Mouse (Mus musculus) gastrocnemius, adult 18-20 months (tissue): ENCODE measurements around the gene Zfp830. TPM values are rescaled to one million over a fixed set of nuclear protein-coding genes. Genes with fewer than 3 reads are reported as not detected.

Experiments
- DNase-seq: peaks from one replicate; pipeline ENCODE4 v3.0.0; 2021; ENCODE audit warnings: low spot score
- long read RNA-seq, 2 experiments: library from polyadenylated mRNA; stranded (forward); transcript quantifications; one replicate each; pipeline ENCODE4 v2.0.0; 2021
- total RNA-seq, 2 experiments: library from RNA; stranded (reverse); gene quantifications; 2 replicates each; pipeline ENCODE4 v1.2.3; 2021

Gene Zfp830
- 10 to 100 TPM; 15.2 to 16.3 TPM for total RNA-seq
- long read RNA-seq, experiment 1, transcript Zfp830-201 (1 exons, 1,591 nt), result major isoform, 20 of 20 reads
- long read RNA-seq, experiment 1, partial matches to known transcripts, result 0 of 20 reads
- long read RNA-seq, experiment 1, other reads (novel, unspliced or antisense), result 0 of 20 reads
- long read RNA-seq, experiment 2, transcript Zfp830-201 (1 exons, 1,591 nt), result major isoform, 22 of 22 reads
- long read RNA-seq, experiment 2, partial matches to known transcripts, result 0 of 22 reads
- long read RNA-seq, experiment 2, other reads (novel, unspliced or antisense), result 0 of 22 reads

GRCm38 (mm10) chr11:82763742-82764437, at the start of gene Zfp830, which contains the start of gene Cct6b:
Gene Zfp830 (plus strand): TSS chr11:82764345.
Gene Cct6b (minus strand): TSS chr11:82764321.
- DNase-seq, result peak; percentile 92

GRCm38 (mm10) chr11:82719294-82719693, 44.9 kb upstream of the Zfp830 start:
- no peak for DNase-seq

- DNase-seq, result no peak
These were observed 37.3 kb upstream of the Zfp830 start for GRCm38 (mm10) chr11:82726862-82727261.

- no peak for DNase-seq
These were observed 29.9 kb upstream of the Zfp830 start for GRCm38 (mm10) chr11:82734227-82734626.

- DNase-seq, result no peak
These were observed 25.1 kb upstream of the Zfp830 start for GRCm38 (mm10) chr11:82739006-82739405.

- peak; percentile 54 for DNase-seq
These were observed 18.0 kb upstream of the Zfp830 start for GRCm38 (mm10) chr11:82746138-82746537.

- peak; percentile 16 for DNase-seq
These were observed 17.2 kb upstream of the Zfp830 start for GRCm38 (mm10) chr11:82746857-82747366.

- no peak for DNase-seq
These were observed 11.6 kb upstream of the Zfp830 start for GRCm38 (mm10) chr11:82752349-82753115.

- no peak for DNase-seq
These were observed 8.2 kb upstream of the Zfp830 start for GRCm38 (mm10) chr11:82755919-82756318.

GRCm38 (mm10) chr11:82762286-82762829, 1.8 kb upstream of the Zfp830 start:
- DNase-seq, result no peak

- DNase-seq, result no peak
These were observed 884 bp upstream of the Zfp830 start for GRCm38 (mm10) chr11:82763261-82763660.

- no peak for DNase-seq
These were observed 336 bp downstream of the Zfp830 start for GRCm38 (mm10) chr11:82764438-82764924.

- DNase-seq, result no peak
These were observed 16.0 kb downstream of the Zfp830 start for GRCm38 (mm10) chr11:82780134-82780533.

GRCm38 (mm10) chr11:82780983-82781903, 17.1 kb downstream of the Zfp830 start, which contains the start of gene Lig3:
Gene Lig3 (plus strand): TSS chr11:82781108.
- DNase-seq, result peak; percentile 95

- no peak for DNase-seq
These were observed 18.1 kb downstream of the Zfp830 start for GRCm38 (mm10) chr11:82782197-82782596.

- no peak for DNase-seq
These were observed 19.3 kb downstream of the Zfp830 start for GRCm38 (mm10) chr11:82783453-82783852.

- no peak for DNase-seq
These were observed 42.5 kb downstream of the Zfp830 start for GRCm38 (mm10) chr11:82806656-82807055.

GRCm38 (mm10) chr11:82807370-82807769, 43.2 kb downstream of the Zfp830 start:
- no peak for DNase-seq

- DNase-seq, result no peak
These were observed 44.3 kb downstream of the Zfp830 start for GRCm38 (mm10) chr11:82808485-82808884.
